Mouse (Mus musculus): ENCODE measurements at regions not wholly inside any gene's neighbourhood (a gene's known extent, or its start where the extent isn't known, plus 50 kb on each side); places are given as distances from the start of the nearest gene placed in this dataset.
A peak's percentile ranks its signal among the peaks of the same experiment; 100 is the strongest.

- Histone ChIP-seq H3K4me2 (no peak overlapping the region), H3K4me1 (peaks cover 21% of the 10 kb centered on the region), H3K9ac (0 out of 2 replicates have a peak overlapping the region, but pooled peaks have one; percentile 14), H3K27ac (replicated peaks) (no peak overlapping the region), H3K36me3 (no peaks in the 10 kb centered on the region), H3K9me3 (no peaks in the 10 kb centered on the region), H3K4me3 (no peak overlapping the region), H3K27me3 (replicated peaks) (no peaks in the 10 kb centered on the region; the same call in 1 of the 2 replicates)
- WGBS = 66% methylated on average over 5 of the region's 5 CpGs
- no peak for ATAC-seq (ENCODE audit: extremely low read depth, insufficient number of reproducible peaks, low FRiP score, low TSS enrichment)
Measured at GRCm38 (mm10) chr7:145102692-145103091, 105.2 kb downstream of the 1810010D01Rik start.

- Histone ChIP-seq H3K9ac (peak overlapping the region; percentile 17; the same call in 1 of the 2 replicates), H3K9me3 (no peaks in the 10 kb centered on the region), H3K4me3 (no peak overlapping the region), H3K4me1 (peaks cover 21% of the 10 kb centered on the region), H3K36me3 (no peaks in the 10 kb centered on the region), H3K4me2 (no peak overlapping the region), H3K27me3 (replicated peaks) (no peaks in the 10 kb centered on the region; the same call in 1 of the 2 replicates), H3K27ac (replicated peaks) (0 out of 2 replicates have a peak overlapping the region, but pooled peaks have one; percentile 20)
- WGBS = 41% methylated on average over 6 of the region's 6 CpGs
- no peak for ATAC-seq (ENCODE audit: extremely low read depth, insufficient number of reproducible peaks, low FRiP score, low TSS enrichment)
Measured at GRCm38 (mm10) chr7:145102216-145102615, 105.7 kb downstream of the 1810010D01Rik start.

- Histone ChIP-seq H3K27ac (replicated peaks) (no peak overlapping the region), H3K36me3 (no peaks in the 10 kb centered on the region), H3K4me3 (no peak overlapping the region), H3K9ac (no peak overlapping the region), H3K4me2 (no peak overlapping the region), H3K27me3 (replicated peaks) (no peaks in the 10 kb centered on the region), H3K9me3 (no peaks in the 10 kb centered on the region), H3K4me1 (peaks cover 23% of the 10 kb centered on the region)
- no peak for ATAC-seq (ENCODE audit: extremely low read depth, insufficient number of reproducible peaks, low FRiP score, low TSS enrichment)
- WGBS = 78% methylated on average over 6 of the region's 6 CpGs
Measured at GRCm38 (mm10) chr7:145098335-145098734, 109.6 kb downstream of the 1810010D01Rik start.

GRCm38 (mm10) chr7:145094134-145094526 lies 113.8 kb downstream of the 1810010D01Rik start:
- Histone ChIP-seq H3K36me3 (no peaks in the 10 kb centered on the region), H3K4me2 (no peak overlapping the region), H3K4me1 (peaks cover 10% of the 10 kb centered on the region), H3K9me3 (no peaks in the 10 kb centered on the region), H3K27me3 (replicated peaks) (no peaks in the 10 kb centered on the region), H3K4me3 (no peak overlapping the region), H3K27ac (replicated peaks) (no peak overlapping the region), H3K9ac (no peak overlapping the region)
- WGBS = 64% methylated on average over 7 of the region's 7 CpGs
- ATAC-seq (ENCODE audit: extremely low read depth, insufficient number of reproducible peaks, low FRiP score, low TSS enrichment) = no peak

- H3K9me3 ChIP-seq = no peaks in the 10 kb centered on the region
- no peak for ATAC-seq (ENCODE audit: extremely low read depth, insufficient number of reproducible peaks, low FRiP score, low TSS enrichment)
- no peak overlapping the region for H3K4me2 ChIP-seq
- no peaks in the 10 kb centered on the region for H3K36me3 ChIP-seq
- 67% methylated on average over 3 of the region's 3 CpGs for WGBS
- peaks cover 10% of the 10 kb centered on the region for H3K4me1 ChIP-seq
- no peak overlapping the region for H3K9ac ChIP-seq
- no peak overlapping the region for H3K4me3 ChIP-seq
- no peaks in the 10 kb centered on the region for H3K27me3 ChIP-seq (replicated peaks)
- H3K27ac ChIP-seq (replicated peaks) = no peak overlapping the region
Measured at GRCm38 (mm10) chr7:145093417-145094133, 114.3 kb downstream of the 1810010D01Rik start.

GRCm38 (mm10) chr7:145092392-145093176 lies 115.3 kb downstream of the 1810010D01Rik start:
- Histone ChIP-seq H3K9me3 (no peaks in the 10 kb centered on the region), H3K27ac (replicated peaks) (no peak overlapping the region), H3K4me1 (peaks cover 16% of the 10 kb centered on the region), H3K27me3 (replicated peaks) (no peaks in the 10 kb centered on the region), H3K4me3 (no peak overlapping the region), H3K4me2 (no peak overlapping the region), H3K9ac (no peak overlapping the region), H3K36me3 (no peaks in the 10 kb centered on the region)
- 74% methylated on average over 6 of the region's 6 CpGs for WGBS
- ATAC-seq (ENCODE audit: extremely low read depth, insufficient number of reproducible peaks, low FRiP score, low TSS enrichment) = no peak

GRCm38 (mm10) chr7:145090849-145091248 lies 117.1 kb downstream of the 1810010D01Rik start:
- no peak for ATAC-seq (ENCODE audit: extremely low read depth, insufficient number of reproducible peaks, low FRiP score, low TSS enrichment)
- Histone ChIP-seq H3K27ac (replicated peaks) (no peak overlapping the region), H3K4me2 (no peak overlapping the region), H3K27me3 (replicated peaks) (no peaks in the 10 kb centered on the region), H3K4me1 (peaks cover 20% of the 10 kb centered on the region), H3K4me3 (no peak overlapping the region), H3K9ac (no peak overlapping the region), H3K9me3 (no peaks in the 10 kb centered on the region), H3K36me3 (no peaks in the 10 kb centered on the region)
- 77% methylated on average over 4 of the region's 4 CpGs for WGBS

GRCm38 (mm10) chr7:145089315-145089721 lies 118.6 kb downstream of the 1810010D01Rik start:
- WGBS = 64% methylated on average over 3 of the region's 3 CpGs
- H3K9me3 ChIP-seq = peaks cover 7% of the 10 kb centered on the region; the same call in 1 of the 2 replicates
- no peak overlapping the region for H3K4me2 ChIP-seq
- H3K9ac ChIP-seq = no peak overlapping the region
- no peak for ATAC-seq (ENCODE audit: extremely low read depth, insufficient number of reproducible peaks, low FRiP score, low TSS enrichment)
- H3K4me1 ChIP-seq = peaks cover 19% of the 10 kb centered on the region
- H3K27me3 ChIP-seq (replicated peaks) = no peaks in the 10 kb centered on the region
- H3K4me3 ChIP-seq = no peak overlapping the region
- H3K27ac ChIP-seq (replicated peaks) = no peak overlapping the region
- H3K36me3 ChIP-seq = no peaks in the 10 kb centered on the region

GRCm38 (mm10) chr7:145088655-145089054 lies 119.3 kb downstream of the 1810010D01Rik start:
- Histone ChIP-seq H3K4me1 (peaks cover 15% of the 10 kb centered on the region), H3K36me3 (no peaks in the 10 kb centered on the region), H3K27ac (replicated peaks) (no peak overlapping the region), H3K4me2 (no peak overlapping the region), H3K9ac (no peak overlapping the region), H3K9me3 (peaks cover 7% of the 10 kb centered on the region; the same call in 1 of the 2 replicates), H3K4me3 (no peak overlapping the region), H3K27me3 (replicated peaks) (no peaks in the 10 kb centered on the region)
- ATAC-seq (ENCODE audit: extremely low read depth, insufficient number of reproducible peaks, low FRiP score, low TSS enrichment) = no peak
- WGBS = 85% methylated on average over 3 of the region's 3 CpGs

GRCm38 (mm10) chr7:145087790-145088189 lies 120.1 kb downstream of the 1810010D01Rik start:
- H3K4me1 ChIP-seq = peaks cover 21% of the 10 kb centered on the region
- H3K27me3 ChIP-seq (replicated peaks) = no peaks in the 10 kb centered on the region
- H3K9ac ChIP-seq = no peak overlapping the region
- no peak for ATAC-seq (ENCODE audit: extremely low read depth, insufficient number of reproducible peaks, low FRiP score, low TSS enrichment)
- H3K9me3 ChIP-seq = peaks cover 7% of the 10 kb centered on the region; the same call in 1 of the 2 replicates
- H3K4me3 ChIP-seq = no peak overlapping the region
- H3K36me3 ChIP-seq = no peaks in the 10 kb centered on the region
- no peak overlapping the region for H3K27ac ChIP-seq (replicated peaks)
- H3K4me2 ChIP-seq = no peak overlapping the region
- WGBS = 54% methylated on average over 5 of the region's 5 CpGs

GRCm38 (mm10) chr7:145082917-145083752 lies 124.8 kb downstream of the 1810010D01Rik start:
- no peak overlapping the region for H3K27ac ChIP-seq (replicated peaks)
- no peak overlapping the region for H3K4me3 ChIP-seq
- H3K9ac ChIP-seq = no peak overlapping the region
- no peak for ATAC-seq (ENCODE audit: extremely low read depth, insufficient number of reproducible peaks, low FRiP score, low TSS enrichment)
- H3K4me1 ChIP-seq = peaks cover 38% of the 10 kb centered on the region
- H3K27me3 ChIP-seq (replicated peaks) = no peaks in the 10 kb centered on the region
- no peaks in the 10 kb centered on the region for H3K36me3 ChIP-seq
- peaks cover 10% of the 10 kb centered on the region; the same call in 1 of the 2 replicates for H3K9me3 ChIP-seq
- no peak overlapping the region for H3K4me2 ChIP-seq
- 30% methylated on average over 9 of the region's 9 CpGs for WGBS
